Mouse (Mus musculus) hindbrain, embryonic 11.5 days (tissue): ENCODE measurements around the gene Mpi. TPM values are rescaled to one million over a fixed set of nuclear protein-coding genes. Genes with fewer than 3 reads are reported as not detected.

Source experiments
- ATAC-seq: fragments of 200-750 bp; cut with Nextera tagmentation; 2 replicates; pipeline ENCODE4 v1.8.0; 2017; ENCODE audit warnings: mild to moderate bottlenecking, moderate TSS enrichment, moderate library complexity; ENCODE audit not compliant: low FRiP score
- DNase-seq: peaks from one replicate; pipeline ENCODE4 v3.0.0-alpha.2; 2015; ENCODE audit warnings: low spot score
- H3K27ac ChIP-seq: fragments of 300-500 bp; sonication (generic); 2 replicates; pipeline ENCODE4 v1.5.1; 2014; ENCODE audit warnings: mild to moderate bottlenecking, low read depth, low read length
- H3K27me3 ChIP-seq: fragments of 300-500 bp; sonication (generic); 2 replicates; pipeline ENCODE4 v1.6.1; 2014; ENCODE audit warnings: mild to moderate bottlenecking, low read length, moderate library complexity, mixed read lengths; ENCODE audit not compliant: control insufficient read depth, insufficient read depth
- H3K36me3 ChIP-seq: fragments of 300-500 bp; sonication (generic); 2 replicates; pipeline ENCODE4 v1.6.1; 2014; ENCODE audit warnings: mild to moderate bottlenecking, low read length, moderate library complexity, mixed read lengths; ENCODE audit not compliant: control insufficient read depth, insufficient read depth
- H3K4me1 ChIP-seq: fragments of 300-500 bp; sonication (generic); replicated peaks from 2 replicates; pipeline ENCODE4 v1.6.1; 2014; ENCODE audit warnings: low read length, mixed read lengths; ENCODE audit not compliant: control insufficient read depth, insufficient read depth
- H3K4me2 ChIP-seq: fragments of 300-500 bp; sonication (generic); replicated peaks from 2 replicates; pipeline ENCODE4 v1.6.1; 2014; ENCODE audit warnings: mild to moderate bottlenecking, low read depth, low read length
- H3K4me3 ChIP-seq: fragments of 300-500 bp; sonication (generic); 2 replicates; pipeline ENCODE4 v1.5.1; 2014; ENCODE audit warnings: low read depth, low read length
- H3K9ac ChIP-seq: fragments of 300-500 bp; sonication (generic); 2 replicates; pipeline ENCODE4 v1.6.1; 2014; ENCODE audit warnings: low read depth, low read length
- H3K9me3 ChIP-seq: fragments of 300-500 bp; sonication (generic); 2 replicates; pipeline ENCODE4 v1.6.1; 2016; ENCODE audit warnings: low read length; ENCODE audit not compliant: control insufficient read depth
- WGBS: fragments of 180-500 bp; shearing (Covaris S2); extraction: QIAGEN DNeasy Blood & Tissue Kit; methylation state at CpG from one replicate; pipeline ENCODE4 v1.1.7; 2014; 5-methylcytosine and 5-hydroxymethylcytosine counted together
- polyA plus RNA-seq: library from polyadenylated mRNA; unstranded; fragments of >200 nt; fragmentation: Nextera tagmentation; extraction: Ambion mirVana; gene quantifications from 2 replicates; pipeline ENCODE4 v1.2.1, GENCODE M21; 2014

Mpi gene
- polyA plus RNA-seq, 1 experiment from 2014 or later, result 50.0 TPM

DNA sequence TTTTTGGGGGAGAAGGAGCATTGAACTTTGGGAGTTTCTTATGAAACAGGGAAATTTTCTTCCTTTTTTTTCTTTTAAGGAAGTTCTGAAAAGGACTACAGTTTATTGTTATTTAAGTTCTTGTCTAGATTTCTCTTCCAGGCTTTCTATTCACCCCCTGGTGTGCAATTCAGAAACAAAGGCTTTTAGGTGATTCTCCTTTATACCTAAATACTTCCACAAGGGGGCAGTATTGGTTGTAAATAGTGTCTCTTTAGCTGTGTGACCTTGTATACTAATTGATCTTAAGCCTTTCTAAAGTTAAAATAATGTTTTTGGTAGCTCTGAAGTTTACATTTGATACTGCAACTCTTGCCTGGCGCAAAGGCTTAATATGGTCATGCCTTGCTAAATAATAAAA is 28.8 kb downstream of the Mpi start:
- Histone ChIP-seq H3K9ac (no peak overlapping the region), H3K4me3 (no peak overlapping the region), H3K9me3 (no peaks in the 10 kb centered on the region), H3K36me3 (no peaks in the 10 kb centered on the region), H3K27ac (no peak overlapping the region), H3K27me3 (no peaks in the 10 kb centered on the region), H3K4me1 (no peaks in the 10 kb centered on the region), H3K4me2 (no peak overlapping the region)
- 80% methylated on average over 1 of the region's 1 CpGs for WGBS
- no peak for ATAC-seq
- DNase-seq, result peak; percentile 73

DNA sequence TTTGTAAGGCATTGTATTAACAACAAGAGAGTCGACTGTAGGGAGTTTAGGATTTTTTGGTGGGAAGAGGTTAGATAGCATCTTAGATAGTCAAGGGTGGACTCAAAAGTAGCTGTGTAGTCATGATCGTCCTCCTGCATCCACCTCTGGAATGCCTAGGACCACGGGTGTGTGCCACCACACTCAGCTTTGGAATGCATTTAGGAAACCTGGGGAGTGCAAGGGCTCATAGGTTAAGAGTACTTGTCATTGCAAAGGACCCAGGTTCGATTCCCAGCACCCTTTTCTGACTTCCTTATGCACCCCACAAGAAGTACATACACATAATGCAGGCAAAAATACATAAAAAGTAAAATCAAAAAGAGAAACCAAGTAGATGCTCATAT is 29.7 kb downstream of the Mpi start:
- Histone ChIP-seq H3K4me2 (peak overlapping the region; percentile 78; the same call in 1 of the 2 replicates), H3K9me3 (no peaks in the 10 kb centered on the region), H3K27ac (no peak overlapping the region), H3K9ac (no peak overlapping the region), H3K4me3 (peak overlapping the region; percentile 96; the same call in 1 of the 2 replicates), H3K27me3 (no peaks in the 10 kb centered on the region), H3K36me3 (no peaks in the 10 kb centered on the region), H3K4me1 (no peaks in the 10 kb centered on the region)
- ATAC-seq, result no peak
- WGBS, result 86% methylated on average over 4 of the region's 4 CpGs
- no peak for DNase-seq

DNA sequence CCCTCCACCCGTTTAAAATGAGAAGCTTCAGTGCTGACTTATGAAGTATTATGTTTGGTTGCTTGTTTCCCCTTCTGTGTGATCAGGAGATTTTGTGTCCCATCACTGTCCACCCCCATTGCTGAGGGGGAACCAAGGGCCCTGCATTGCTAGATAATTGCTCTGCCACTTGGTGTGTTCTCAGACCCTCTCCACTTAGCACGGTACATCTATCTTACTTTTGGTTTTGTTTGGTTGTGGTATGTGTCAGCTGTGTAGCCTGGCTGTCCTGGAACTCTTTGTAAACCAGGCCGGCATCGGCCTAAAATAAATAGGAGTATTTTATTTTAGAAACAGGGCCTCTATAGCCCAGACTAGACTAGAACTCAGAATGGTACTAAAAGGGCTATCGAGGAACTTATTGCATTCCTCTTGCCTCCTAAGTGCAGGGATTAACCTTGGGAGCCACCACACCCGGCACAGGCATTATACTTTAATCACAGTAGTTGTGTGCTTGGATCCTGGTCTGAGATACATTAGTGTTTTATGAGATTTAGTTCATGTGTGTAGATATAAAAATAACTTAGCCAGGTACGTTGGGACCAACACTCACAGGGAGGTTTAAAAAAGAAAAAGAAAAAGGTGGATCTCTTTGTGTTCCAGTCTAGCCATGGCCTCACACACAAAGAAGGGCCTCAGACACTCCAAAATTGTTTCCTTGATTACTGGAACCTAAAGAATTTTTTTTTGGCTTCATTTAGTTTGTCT is 30.3 kb downstream of the Mpi start:
- 53% methylated on average over 7 of the region's 7 CpGs for WGBS
- H3K4me3 ChIP-seq, result peak overlapping the region; percentile 96
- peak overlapping the region; percentile 97 for H3K9ac ChIP-seq
- H3K36me3 ChIP-seq, result no peaks in the 10 kb centered on the region
- peak overlapping the region; percentile 78 for H3K4me2 ChIP-seq
- ATAC-seq, result no peak
- no peaks in the 10 kb centered on the region for H3K27me3 ChIP-seq
- no peaks in the 10 kb centered on the region for H3K9me3 ChIP-seq
- H3K27ac ChIP-seq, result no peak overlapping the region
- no peaks in the 10 kb centered on the region for H3K4me1 ChIP-seq
- DNase-seq, result no peak

DNA sequence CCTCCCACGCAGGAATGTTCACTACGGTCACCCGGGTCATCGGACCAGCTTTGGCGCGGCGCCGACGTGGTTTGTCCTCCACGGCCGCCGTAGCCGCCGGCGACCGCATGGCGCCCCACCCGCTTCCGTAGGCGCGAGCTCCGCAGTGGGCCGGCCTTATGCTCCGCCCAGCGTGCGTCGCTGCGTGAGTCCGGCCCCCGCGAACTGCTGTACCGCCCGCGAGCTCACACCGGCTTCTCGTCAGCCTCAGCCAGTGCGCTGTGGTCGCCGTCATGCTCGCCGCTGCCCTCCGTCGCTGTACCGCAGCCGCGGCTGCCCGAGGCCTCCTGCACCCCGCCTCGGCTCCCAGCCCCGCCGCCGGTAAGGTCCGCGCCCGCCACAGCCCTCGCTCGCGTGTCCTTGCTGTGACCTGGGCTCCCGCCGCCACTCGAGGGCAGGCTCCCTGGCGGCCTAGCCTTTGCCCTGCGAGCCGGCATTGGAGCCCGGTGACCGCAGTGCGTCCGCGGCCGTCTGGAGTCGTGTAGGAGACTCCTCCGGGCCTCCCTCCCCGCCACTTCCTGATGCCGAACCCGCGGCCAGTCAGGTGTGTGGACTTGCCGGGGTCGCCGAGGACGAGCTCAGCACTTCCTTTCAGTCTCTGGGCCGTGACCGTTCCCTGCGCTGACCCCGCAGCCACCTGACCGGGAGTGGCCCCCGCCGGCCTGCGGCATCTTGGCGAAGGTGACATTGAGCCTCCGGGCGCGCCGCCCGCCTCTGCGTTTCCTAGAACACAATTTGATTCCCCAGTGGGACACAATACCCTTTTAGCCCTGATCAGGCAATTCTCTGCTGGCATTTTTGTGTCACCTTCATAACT is 31.3 kb downstream of the Mpi start, which contains the start of gene Cox5a:
Cox5a (plus strand) TSS at position 219 of the 856 bp plus-strand sequence.
- H3K4me2 ChIP-seq, result peak within 1 kb of the TSS; percentile 78
- under 1% methylated on average over 88 of the region's 95 CpGs for WGBS
- no peaks in the 10 kb centered on the region for H3K9me3 ChIP-seq
- peak; percentile 95 for ATAC-seq
- H3K9ac ChIP-seq, result peak within 1 kb of the TSS; percentile 97
- H3K36me3 ChIP-seq, result no peaks in the 10 kb centered on the region
- H3K27ac ChIP-seq, result peak within 1 kb of the TSS; percentile 88
- peak within 1 kb of the TSS; percentile 96 for H3K4me3 ChIP-seq
- no peaks in the 10 kb centered on the region for H3K27me3 ChIP-seq
- DNase-seq, result peak; percentile 93
- H3K4me1 ChIP-seq, result no peaks in the 10 kb centered on the region

DNA sequence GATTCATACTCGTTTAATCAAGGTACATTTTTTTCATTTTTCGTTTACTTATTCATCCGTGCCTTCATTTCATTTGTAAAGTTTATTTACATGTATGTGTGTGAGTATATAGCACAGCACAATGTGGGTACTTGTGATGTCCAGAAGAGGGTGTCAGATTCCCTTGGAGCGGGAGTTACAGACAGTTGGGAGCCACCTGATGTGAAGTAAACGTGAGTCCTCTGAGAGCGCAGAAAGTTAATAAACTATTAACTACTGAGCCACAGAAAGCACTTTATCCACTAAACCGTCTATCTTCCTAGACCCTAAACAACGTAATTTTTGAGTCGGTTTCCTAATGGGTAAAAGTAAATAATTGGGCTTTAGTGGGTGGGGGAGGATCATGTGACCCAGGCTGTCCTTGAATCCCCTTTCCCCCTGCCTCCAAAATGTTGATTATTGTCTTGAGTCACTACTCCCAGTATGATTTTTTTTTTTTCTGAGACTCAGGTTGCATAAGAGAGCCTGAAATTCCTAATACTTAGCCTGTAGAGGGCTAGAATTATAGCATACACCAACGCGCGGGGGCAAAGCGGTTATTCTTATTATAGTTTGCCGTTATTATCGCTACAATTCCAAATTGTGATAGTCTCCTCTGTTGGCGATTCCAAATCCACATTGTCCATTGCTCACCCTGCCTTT is 32.0 kb downstream of the Mpi start:
- DNase-seq (no peak), ATAC-seq (no peak; the same call in 1 of the 2 replicates)
- H3K9ac ChIP-seq, result peak overlapping the region; percentile 97
- H3K4me1 ChIP-seq, result no peaks in the 10 kb centered on the region
- WGBS, result 23% methylated on average over 16 of the region's 16 CpGs
- no peak overlapping the region for H3K27ac ChIP-seq
- H3K9me3 ChIP-seq, result no peaks in the 10 kb centered on the region
- H3K36me3 ChIP-seq, result no peaks in the 10 kb centered on the region
- H3K4me3 ChIP-seq, result peak overlapping the region; percentile 96
- peak overlapping the region; percentile 78 for H3K4me2 ChIP-seq
- H3K27me3 ChIP-seq, result no peaks in the 10 kb centered on the region

DNA sequence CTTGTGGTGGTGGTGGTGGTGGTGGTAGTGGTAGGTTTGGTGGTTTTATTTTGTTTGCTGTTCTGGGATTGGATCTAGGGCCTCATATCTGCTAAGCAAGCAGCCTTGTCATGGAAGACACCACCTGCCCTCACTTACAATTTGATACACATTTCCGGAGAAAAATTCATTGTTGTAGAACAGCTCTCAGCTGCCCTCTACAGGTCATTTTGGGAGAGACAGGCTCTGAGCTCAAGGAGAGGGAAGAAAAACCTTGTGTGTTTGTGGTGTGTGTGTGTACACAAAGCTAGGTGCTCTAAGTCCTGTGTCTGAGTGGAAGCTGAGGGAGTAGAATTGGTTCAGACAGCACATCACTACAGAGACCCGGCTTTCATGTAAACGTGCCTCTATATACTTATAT is 35.5 kb downstream of the Mpi start:
- DNase-seq (peak; percentile 90), ATAC-seq (no peak)
- Histone ChIP-seq H3K27ac (no peak overlapping the region), H3K27me3 (no peaks in the 10 kb centered on the region), H3K4me1 (no peaks in the 10 kb centered on the region), H3K9me3 (no peaks in the 10 kb centered on the region), H3K4me2 (no peak overlapping the region), H3K9ac (no peak overlapping the region), H3K4me3 (no peak overlapping the region), H3K36me3 (no peaks in the 10 kb centered on the region)
- WGBS, result 9% methylated on average over 3 of the region's 3 CpGs

DNA sequence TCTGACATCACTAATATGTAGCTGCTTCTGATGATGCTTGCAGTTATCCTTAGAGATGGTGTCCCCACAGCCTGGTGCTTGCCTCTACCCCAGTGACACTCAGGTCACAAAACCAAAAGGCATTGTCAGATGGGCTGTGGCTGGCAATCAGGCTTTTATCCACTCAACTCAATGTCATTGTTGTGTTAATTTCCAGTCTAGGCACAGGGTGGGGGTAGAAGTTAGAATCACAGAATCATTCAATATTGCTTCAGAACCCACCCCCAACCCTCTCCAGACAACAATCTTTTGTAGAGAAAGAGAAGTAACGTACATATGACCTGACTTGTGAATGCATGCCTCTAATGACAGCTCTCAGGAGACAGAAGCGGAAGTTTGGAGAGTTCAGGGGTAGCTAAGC is 42.0 kb downstream of the Mpi start:
- ATAC-seq (no peak), DNase-seq (no peak)
- Histone ChIP-seq H3K9me3 (no peaks in the 10 kb centered on the region), H3K4me2 (no peak overlapping the region), H3K36me3 (no peaks in the 10 kb centered on the region), H3K27me3 (peaks cover 10% of the 10 kb centered on the region), H3K4me1 (peaks cover 2% of the 10 kb centered on the region; the same call in 1 of the 2 replicates), H3K4me3 (no peak overlapping the region), H3K27ac (no peak overlapping the region), H3K9ac (no peak overlapping the region)
- 36% methylated on average over 2 of the region's 2 CpGs for WGBS

DNA sequence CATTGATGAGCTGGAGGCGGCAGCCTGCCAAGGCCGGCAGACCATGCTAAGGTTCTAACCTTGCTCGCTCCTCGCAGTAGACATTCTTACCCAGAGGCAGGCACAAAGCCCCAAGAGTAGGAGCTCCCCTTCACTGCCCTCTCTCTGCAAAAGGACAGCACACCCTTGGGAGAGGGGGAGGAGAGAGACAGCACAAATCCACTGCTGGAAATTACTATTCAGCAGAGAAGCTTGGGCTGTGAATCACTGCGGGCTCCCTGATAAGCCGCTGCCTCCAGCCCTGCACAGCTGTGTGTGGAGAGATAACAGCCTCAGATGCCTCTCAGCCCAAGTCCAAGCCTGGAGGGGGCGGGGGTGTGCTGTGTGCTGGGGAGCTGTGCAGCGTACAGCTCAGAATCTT is 46.9 kb downstream of the Mpi start:
- H3K27ac ChIP-seq, result peak overlapping the region; percentile 54; the same call in 1 of the 2 replicates
- DNase-seq (no peak), ATAC-seq (peak; percentile 62; the same call in 1 of the 2 replicates)
- H3K9ac ChIP-seq, result no peak overlapping the region
- WGBS, result 10% methylated on average over 8 of the region's 8 CpGs
- H3K4me3 ChIP-seq, result no peak overlapping the region
- H3K4me1 ChIP-seq, result peaks cover 16% of the 10 kb centered on the region
- no peaks in the 10 kb centered on the region for H3K9me3 ChIP-seq
- peaks cover 54% of the 10 kb centered on the region for H3K27me3 ChIP-seq
- H3K4me2 ChIP-seq, result no peak overlapping the region
- no peaks in the 10 kb centered on the region for H3K36me3 ChIP-seq
